Mouse (Mus musculus) intestine, embryonic 14.5 days (tissue): ENCODE measurements at regions not wholly inside any gene's neighbourhood (a gene's known extent, or its start where the extent isn't known, plus 50 kb on each side); places are given as distances from the start of the nearest gene placed in this dataset.

Experiments used
- ATAC-seq: fragments of 200-750 bp; cut with Nextera tagmentation; replicated peaks from 2 replicates; pipeline ENCODE4 v1.8.0; 2017; ENCODE audit warnings: low read depth, moderate number of reproducible peaks, moderate TSS enrichment, moderate library complexity; ENCODE audit not compliant: low FRiP score, low TSS enrichment
- DNase-seq: peaks from one replicate; pipeline ENCODE4 v3.0.0-alpha.2; 2018; ENCODE audit warnings: low spot score
- H3K27ac ChIP-seq: fragments of 300-500 bp; sonication (generic); 2 replicates; pipeline ENCODE4 v1.5.1; 2014; ENCODE audit warnings: low read depth, mild to moderate bottlenecking, control low read depth
- H3K27me3 ChIP-seq: fragments of 300-500 bp; sonication (generic); replicated peaks from 2 replicates; pipeline ENCODE4 v1.6.1; 2014; ENCODE audit warnings: low read length, control low read depth; ENCODE audit not compliant: control insufficient read depth, insufficient read depth
- H3K36me3 ChIP-seq: fragments of 300-500 bp; sonication (generic); 2 replicates; pipeline ENCODE4 v1.6.1; 2014; ENCODE audit warnings: low read length, control low read depth; ENCODE audit not compliant: control insufficient read depth, insufficient read depth
- H3K4me1 ChIP-seq: fragments of 300-500 bp; sonication (generic); replicated peaks from 2 replicates; pipeline ENCODE4 v1.6.1; 2014; ENCODE audit warnings: low read length, control low read depth, mixed read lengths; ENCODE audit not compliant: control insufficient read depth, insufficient read depth
- H3K4me2 ChIP-seq: fragments of 300-500 bp; sonication (generic); 2 replicates; pipeline ENCODE4 v1.6.1; 2014; ENCODE audit warnings: low read length
- H3K4me3 ChIP-seq: fragments of 300-500 bp; sonication (generic); 2 replicates; pipeline ENCODE4 v1.5.1; 2014; ENCODE audit warnings: low read depth, low read length, control low read depth, mixed read lengths
- H3K9ac ChIP-seq: fragments of 300-500 bp; sonication (generic); 2 replicates; pipeline ENCODE4 v1.6.1; 2014; ENCODE audit warnings: mild to moderate bottlenecking, low read length
- H3K9me3 ChIP-seq: fragments of 300-500 bp; sonication (generic); 2 replicates; pipeline ENCODE4 v1.6.1; 2016; ENCODE audit warnings: low read length, control low read depth; ENCODE audit not compliant: control insufficient read depth
- whole genome bisulfite sequencing: fragments of 180-500 bp; shearing (Covaris S2); extraction: QIAGEN DNeasy Blood & Tissue Kit; methylation state at CpG from one replicate; pipeline ENCODE4 v1.1.7; 2014; 5-methylcytosine and 5-hydroxymethylcytosine counted together

DNA sequence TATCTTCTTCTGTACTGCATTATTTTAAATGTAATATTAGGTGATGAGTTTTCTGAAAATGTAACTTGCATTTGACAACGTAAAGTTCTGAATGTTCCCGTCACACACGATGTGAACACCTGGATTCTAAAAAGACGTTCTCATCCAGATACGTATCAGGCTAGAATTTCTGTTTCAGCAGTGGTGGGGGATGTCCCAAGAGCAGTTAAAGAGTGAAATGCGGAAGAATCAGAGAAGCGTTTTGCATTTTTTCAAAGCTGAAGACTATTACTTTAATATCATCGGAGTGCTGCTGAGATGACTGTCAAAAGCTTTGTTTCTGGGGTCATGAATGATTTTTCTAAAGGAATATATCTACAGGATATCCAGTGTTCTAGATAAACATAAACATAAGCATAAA is 186.7 kb downstream of the Atxn7l3b start:
- H3K27me3 ChIP-seq, result no peaks in the 10 kb centered on the region
- 91% methylated on average over 8 of the region's 8 CpGs for WGBS
- no peaks in the 10 kb centered on the region for H3K36me3 ChIP-seq
- ATAC-seq (no peak), DNase-seq (no peak)
- H3K9ac ChIP-seq, result no peak overlapping the region
- H3K9me3 ChIP-seq, result no peaks in the 10 kb centered on the region
- H3K4me1 ChIP-seq, result no peaks in the 10 kb centered on the region
- H3K4me3 ChIP-seq, result no peak overlapping the region
- no peak overlapping the region for H3K4me2 ChIP-seq
- H3K27ac ChIP-seq, result no peak overlapping the region
